17 mouse cellular contexts compared by ENCODE assay signal in genomic region chr8:125043394-125043793, GRCm38 (mm10). TPM values are rescaled to one million over a fixed set of nuclear protein-coding genes. Genes with fewer than 3 reads are reported as not detected.
DNase-seq lines count a peak whose midpoint lies in the region; ATAC-seq and TF ChIP-seq lines count a peak whose summit lies in the region.
"Had no signal": no experiment of that assay in that cellular context is flagged by ENCODE, and none has a peak within 500 bp of the region (broad histone marks: within the 10 kb centered on the region; RNA-seq: fewer than 3 reads in every experiment).

No protein-coding gene starts in this region.

- no peak for TF ChIP-seq CTCF in heart, adult 2 months (IDR thresholded peaks at IDR 0.05)
- TF ChIP-seq CTCF in intestine, postnatal 0 days (IDR thresholded peaks at IDR 0.05; ENCODE audit: low read depth), result no peak

- H3K9me3 ChIP-seq in heart, embryonic 10.5 days, result no peaks in the 10 kb centered on the region
- no peaks in the 10 kb centered on the region for H3K9me3 ChIP-seq in embryonic facial prominence, embryonic 15.5 days (replicated peaks)
- no peaks in the 10 kb centered on the region for H3K9me3 ChIP-seq in intestine, postnatal 0 days (ENCODE audit: control insufficient read depth)
- H3K9me3 ChIP-seq: hindbrain, embryonic 15.5 days; liver, embryonic 15.5 days had no signal

- no peaks in the 10 kb centered on the region for H3K27me3 ChIP-seq in heart, adult 2 months (ENCODE audit: control insufficient read depth, insufficient read depth, low read length)
- no peaks in the 10 kb centered on the region for H3K27me3 ChIP-seq in heart, embryonic 10.5 days (ENCODE audit: insufficient read depth, poor library complexity, severe bottlenecking)
- no peaks in the 10 kb centered on the region for H3K27me3 ChIP-seq in embryonic facial prominence, embryonic 15.5 days
- no peaks in the 10 kb centered on the region for H3K27me3 ChIP-seq in intestine, postnatal 0 days (replicated peaks; ENCODE audit: control insufficient read depth, insufficient read depth, low read length)
- H3K27me3 ChIP-seq: hindbrain, embryonic 15.5 days; liver, embryonic 15.5 days; megakaryocyte, embryonic 14.5 days had no signal

- no peak overlapping the region for H3K4me3 ChIP-seq in heart, adult 2 months
- no peak overlapping the region for H3K4me3 ChIP-seq in heart, embryonic 10.5 days
- H3K4me3 ChIP-seq in brown adipose tissue, adult 24 weeks (ENCODE audit: insufficient read depth, low read depth, low read length), result no peak overlapping the region
- H3K4me3 ChIP-seq in embryonic facial prominence, embryonic 15.5 days (replicated peaks), result no peak overlapping the region
- H3K4me3 ChIP-seq in intestine, postnatal 0 days (ENCODE audit: low read depth, low read length), result no peak overlapping the region
- H3K4me3 ChIP-seq: hindbrain, embryonic 15.5 days; liver, embryonic 15.5 days; megakaryocyte, embryonic 14.5 days had no signal

- H3K4me1 ChIP-seq in heart, adult 2 months (ENCODE audit: control insufficient read depth, insufficient read depth, low read length), result peaks cover 11% of the 10 kb centered on the region
- peaks cover 14% of the 10 kb centered on the region for H3K4me1 ChIP-seq in heart, embryonic 10.5 days
- peaks cover 27% of the 10 kb centered on the region for H3K4me1 ChIP-seq in brown adipose tissue, adult 24 weeks (ENCODE audit: control insufficient read depth, insufficient read depth, insufficient read length, low read length)
- H3K4me1 ChIP-seq in embryonic facial prominence, embryonic 15.5 days, result peaks cover 32% of the 10 kb centered on the region
- H3K4me1 ChIP-seq in intestine, postnatal 0 days (replicated peaks; ENCODE audit: control insufficient read depth, insufficient read depth, low read length), result no peaks in the 10 kb centered on the region
- H3K4me1 ChIP-seq: hindbrain, embryonic 15.5 days; liver, embryonic 15.5 days had no signal

- H3K9ac ChIP-seq in heart, adult 2 months (ENCODE audit: low read depth, low read length), result peak overlapping the region; percentile 35; the same call in 1 of the 2 replicates
- H3K9ac ChIP-seq in embryonic facial prominence, embryonic 15.5 days, result no peak overlapping the region
- no peak overlapping the region for H3K9ac ChIP-seq in intestine, postnatal 0 days (ENCODE audit: low read depth, low read length)
- H3K9ac ChIP-seq: hindbrain, embryonic 15.5 days; liver, embryonic 15.5 days had no signal

- DNase-seq in heart, adult 2 months, result no peak
- no peak for DNase-seq in heart, embryonic 10.5 days (ENCODE audit: low spot score)
- DNase-seq in neural tube, embryonic 10.5 days (ENCODE audit: extremely low spot score, low spot score), result peak; percentile 22
- DNase-seq in left cerebral cortex, postnatal 25 days (ENCODE audit: low spot score in 2 of 2), result no peak
- DNase-seq: cerebellum, adult 2 months; cerebellum, postnatal 36 days; gastrocnemius, postnatal 10 days; heart, postnatal 14 days; midbrain, embryonic 14.5 days had no signal

- peak overlapping the region; percentile 55 for H3K27ac ChIP-seq in heart, adult 2 months
- H3K27ac ChIP-seq in heart, embryonic 10.5 days, result no peak overlapping the region
- peak overlapping the region; percentile 94 for H3K27ac ChIP-seq in brown adipose tissue, adult 24 weeks (replicated peaks; ENCODE audit: low read depth, low read length)
- H3K27ac ChIP-seq in embryonic facial prominence, embryonic 15.5 days (replicated peaks), result peak overlapping the region; percentile 60
- no peak overlapping the region for H3K27ac ChIP-seq in intestine, postnatal 0 days (ENCODE audit: low read depth, low read length)
- H3K27ac ChIP-seq: hindbrain, embryonic 15.5 days; kidney, postnatal 0 days; liver, embryonic 15.5 days had no signal

- no peak for ATAC-seq in embryonic facial prominence, embryonic 15.5 days (ENCODE audit: insufficient number of reproducible peaks, low FRiP score, low TSS enrichment, low read depth)
- ATAC-seq in intestine, postnatal 0 days, result no peak
- ATAC-seq: intestine, embryonic 16.5 days had no signal

- 50% methylated on average over 7 of the region's 7 CpGs for WGBS in heart, adult 2 months
- 88% methylated on average over 7 of the region's 7 CpGs for WGBS in heart, embryonic 10.5 days
- 38% methylated on average over 7 of the region's 7 CpGs for WGBS in embryonic facial prominence, embryonic 15.5 days
- WGBS in intestine, postnatal 0 days, result 79% methylated on average over 7 of the region's 7 CpGs

- TF ChIP-seq POLR2A in heart, adult 2 months (IDR thresholded peaks at IDR 0.05; ENCODE audit: insufficient read depth, low read depth, low read length), result no peak

- H3K4me2 ChIP-seq in embryonic facial prominence, embryonic 15.5 days (replicated peaks), result no peak overlapping the region
- no peak overlapping the region for H3K4me2 ChIP-seq in intestine, postnatal 0 days (replicated peaks; ENCODE audit: low read depth)
- H3K4me2 ChIP-seq: hindbrain, embryonic 15.5 days; liver, embryonic 15.5 days had no signal

- peaks cover 2% of the 10 kb centered on the region; the same call in 1 of the 2 replicates for H3K36me3 ChIP-seq in heart, adult 2 months (ENCODE audit: control insufficient read depth, insufficient read depth, low read length)
- peaks cover 21% of the 10 kb centered on the region for H3K36me3 ChIP-seq in heart, embryonic 10.5 days
- peaks cover 18% of the 10 kb centered on the region for H3K36me3 ChIP-seq in embryonic facial prominence, embryonic 15.5 days
- H3K36me3 ChIP-seq in intestine, postnatal 0 days (ENCODE audit: control insufficient read depth, insufficient read depth), result peaks cover 12% of the 10 kb centered on the region; the same call in 1 of the 2 replicates
- H3K36me3 ChIP-seq: liver, embryonic 15.5 days had no signal

- intact Hi-C loops in heart, adult 2 months (cut with DNase I), result no loop called here
- intact Hi-C loops in left cerebral cortex, postnatal 25 days (cut with DNase I), result no loop called here

- no peak for TF ChIP-seq EP300 in heart, adult 2 months (IDR thresholded peaks at IDR 0.05; ENCODE audit: insufficient read depth, low read depth, low read length)

- no peaks in the 10 kb centered on the region for H3K79me2 ChIP-seq in heart, adult 2 months (replicated peaks; ENCODE audit: control insufficient read depth, insufficient read depth, low read length)

RNA-seq across cellular contexts. Expression of gene Disc1, which starts 10.6 kb away (rescaled TPM):
- 1 to 10 TPM; 2.2 to 2.3 TPM for total RNA-seq in heart, adult 2 months (2021)
- 1.1 and 1.3 TPM in 2 replicates for polyA plus RNA-seq in heart, adult 2 months (2012; rRNA removed)
- polyA plus RNA-seq in heart, embryonic 10.5 days (2016; fragmentation: Nextera tagmentation; extraction: Ambion mirVana), result 2.6 and 2.8 TPM in 2 replicates
- polyA plus RNA-seq in brown adipose tissue, adult 24 weeks (2012; ENCODE audit: insufficient read depth, insufficient read length, missing spikeins), result 0.40 TPM in 1 of 2 replicates, not detected in the other
- polyA plus RNA-seq in embryonic facial prominence, embryonic 15.5 days (2015; fragmentation: Nextera tagmentation; extraction: Ambion mirVana), result 1.9 and 3.3 TPM in 2 replicates
- polyA plus RNA-seq in intestine, postnatal 0 days (2015; fragmentation: Nextera tagmentation; extraction: Ambion mirVana), result 0.39 and 0.40 TPM in 2 replicates
- 1 to 10 TPM; 2.5 to 3.1 TPM for total RNA-seq in left cerebral cortex, postnatal 25 days (2021)

RNA-seq across cellular contexts. Expression of gene Tsnax, which starts 30.6 kb away (rescaled TPM):
- total RNA-seq in heart, adult 2 months (2021), result 10 to 100 TPM; 66.3 to 73.1 TPM
- 43.2 and 78.8 TPM in 2 replicates for polyA plus RNA-seq in heart, adult 2 months (2012; rRNA removed)
- 106 and 118 TPM in 2 replicates for polyA plus RNA-seq in heart, embryonic 10.5 days (2016; fragmentation: Nextera tagmentation; extraction: Ambion mirVana)
- polyA plus RNA-seq in brown adipose tissue, adult 24 weeks (2012; ENCODE audit: insufficient read depth, insufficient read length, missing spikeins), result 34.8 and 41.0 TPM in 2 replicates
- polyA plus RNA-seq in embryonic facial prominence, embryonic 15.5 days (2015; fragmentation: Nextera tagmentation; extraction: Ambion mirVana), result 125 and 131 TPM in 2 replicates
- polyA plus RNA-seq in intestine, postnatal 0 days (2015; fragmentation: Nextera tagmentation; extraction: Ambion mirVana), result 47.4 and 48.3 TPM in 2 replicates
- total RNA-seq in left cerebral cortex, postnatal 25 days (2021), result 100 to 1,000 TPM; 167 to 171 TPM

Comparison
In these comparisons a context has a peak if more than half of its experiments do, and no peak if none do; other contexts are left out.
1. H3K27ac ChIP-seq: peak in heart, adult 2 months (single experiment), brown adipose tissue, adult 24 weeks (single experiment) and embryonic facial prominence, embryonic 15.5 days (single experiment); none in heart, embryonic 10.5 days (single experiment) and intestine, postnatal 0 days (single experiment).